Mouse (Mus musculus) testis, adult 2 months (tissue): ENCODE data around the gene Rasa2. TPM values are rescaled to one million over a fixed set of nuclear protein-coding genes. Genes with fewer than 3 reads are reported as not detected.

ENCODE experiments used
- H3K27ac ChIP-seq: fragments of 200-500 bp; 2 replicates; pipeline ENCODE4 v1.5.1; 2012; ENCODE audit warnings: low read depth, low read length; ENCODE audit not compliant: control insufficient read depth, insufficient read depth
- H3K27me3 ChIP-seq: fragments of 200-500 bp; 2 replicates; pipeline ENCODE4 v1.6.1; 2012; ENCODE audit warnings: mild to moderate bottlenecking, low read length, moderate library complexity; ENCODE audit not compliant: control insufficient read depth, insufficient read depth
- H3K36me3 ChIP-seq: fragments of 200-500 bp; 2 replicates; pipeline ENCODE4 v1.6.1; 2012; ENCODE audit warnings: mild to moderate bottlenecking, low read length; ENCODE audit not compliant: control insufficient read depth, insufficient read depth
- H3K4me1 ChIP-seq: fragments of 200-500 bp; 2 replicates; pipeline ENCODE4 v1.6.1; 2012; ENCODE audit warnings: low read length; ENCODE audit not compliant: control insufficient read depth, insufficient read depth
- H3K4me3 ChIP-seq: fragments of 200-500 bp; 2 replicates; pipeline ENCODE4 v1.5.1; 2012; ENCODE audit warnings: low read depth, mild to moderate bottlenecking, low read length, moderate library complexity, mixed read lengths; ENCODE audit not compliant: control insufficient read depth
- CTCF ChIP-seq: fragments of 200-500 bp; IDR thresholded peaks from 2 replicates; pipeline ENCODE4 v1.5.1; 2012; ENCODE audit warnings: low read depth, mild to moderate bottlenecking, inconsistent platforms, low read length, moderate library complexity; ENCODE audit not compliant: control insufficient read depth, insufficient read depth, insufficient replicate concordance
- POLR2A ChIP-seq: fragments of 200-500 bp; IDR thresholded peaks from 2 replicates; pipeline ENCODE4 v1.6.1; 2012; ENCODE audit warnings: low read depth, mild to moderate bottlenecking, inconsistent platforms, low read length, moderate library complexity; ENCODE audit not compliant: control insufficient read depth
- polyA plus RNA-seq: library from polyadenylated mRNA; depleted of rRNA; stranded (reverse); fragments of >200 nt; gene quantifications from 2 replicates; pipeline ENCODE4 v1.2.3, GENCODE M21; 2012

Gene Rasa2
- polyA plus RNA-seq, 1 experiment: 1.8 TPM

DNA sequence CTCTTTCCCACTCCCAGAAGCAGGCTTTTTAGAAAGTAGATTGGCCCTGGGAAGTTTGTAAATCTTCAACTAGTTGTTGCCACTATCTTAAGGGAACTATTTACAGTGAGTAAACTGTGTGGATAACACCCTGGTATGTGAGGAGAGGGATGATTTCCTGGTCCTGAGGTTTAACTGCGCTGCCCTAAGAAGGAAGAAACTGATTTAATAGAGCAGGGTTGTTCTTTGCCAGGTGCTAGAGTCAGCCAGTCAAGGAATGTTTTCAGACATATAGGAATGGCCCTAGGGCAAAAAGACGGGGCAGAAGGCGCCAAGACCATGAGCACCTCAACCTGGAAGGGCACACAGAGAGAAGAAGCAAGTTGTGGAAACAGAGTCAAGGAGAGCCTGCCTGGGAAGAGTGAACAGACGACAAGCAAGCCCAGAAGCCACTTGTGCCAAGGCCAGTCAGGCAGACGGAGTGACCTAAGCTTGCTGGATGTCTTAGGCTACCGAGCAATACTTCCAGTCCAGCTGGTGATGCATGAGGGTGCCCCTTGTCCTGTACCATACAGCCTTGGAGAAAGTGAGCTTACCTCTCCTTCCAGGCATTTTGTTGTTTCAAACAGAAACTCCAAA, 765 bp upstream of the Rasa2 start:
- Histone ChIP-seq H3K27ac (no peak overlapping the region), H3K36me3 (no peaks in the 10 kb centered on the region), H3K27me3 (no peaks in the 10 kb centered on the region), H3K4me1 (peaks cover 2% of the 10 kb centered on the region), H3K4me3 (no peak overlapping the region)
- TF ChIP-seq CTCF (no peak), POLR2A (no peak)

DNA sequence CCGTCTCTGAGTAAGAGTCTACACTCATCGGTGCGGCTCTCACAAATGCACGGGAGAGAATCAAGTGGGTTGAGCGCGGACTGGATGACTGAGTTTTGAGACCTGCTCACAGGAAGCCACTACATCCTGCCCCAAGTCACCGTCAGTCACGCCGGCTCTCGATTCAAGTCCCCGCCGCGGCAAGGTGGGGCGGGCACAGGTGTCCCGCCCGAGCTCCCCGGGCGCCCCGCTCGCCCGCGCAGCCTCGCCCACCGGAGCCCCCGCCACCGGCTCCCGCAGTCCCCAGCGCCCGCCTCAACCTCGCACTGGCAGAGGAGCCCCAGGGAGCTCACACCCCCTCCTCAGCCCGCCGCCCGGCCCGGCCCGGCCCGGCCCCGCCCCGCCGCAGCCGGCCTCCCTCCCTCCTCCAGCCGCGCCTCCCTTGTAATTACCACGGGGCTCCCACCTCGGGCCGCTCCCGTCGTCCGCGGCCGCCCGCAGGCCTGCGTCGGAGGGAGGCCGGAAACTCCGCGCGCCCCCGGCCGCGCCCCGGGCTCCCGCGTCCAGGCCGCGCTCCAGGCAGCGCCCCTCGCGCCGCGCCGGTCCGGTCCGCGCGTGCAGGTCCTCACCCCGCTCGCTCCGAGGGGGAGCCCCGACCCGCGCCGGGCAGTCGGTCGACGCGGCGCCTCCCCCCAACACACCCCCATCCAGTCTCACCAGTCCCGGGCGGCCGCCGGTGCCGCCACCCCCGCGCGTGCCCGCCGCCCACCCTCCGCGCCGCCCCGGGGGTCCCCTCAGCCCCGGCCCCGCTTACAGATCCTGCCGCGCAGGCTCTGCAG, 637 bp downstream of the Rasa2 start:
- Histone ChIP-seq H3K27me3 (no peaks in the 10 kb centered on the region), H3K27ac (peak overlapping the region; percentile 40), H3K4me3 (peak overlapping the region; percentile 84), H3K36me3 (no peaks in the 10 kb centered on the region), H3K4me1 (peaks cover 2% of the 10 kb centered on the region)
- TF ChIP-seq POLR2A (no peak), CTCF (no peak)

GRCm38 (mm10) chr9:96629151-96629550, 2.3 kb downstream of the Rasa2 start:
- no peak overlapping the region for H3K4me3 ChIP-seq
- TF ChIP-seq CTCF (no peak), POLR2A (no peak)
- H3K4me1 ChIP-seq: peaks cover 2% of the 10 kb centered on the region
- H3K36me3 ChIP-seq: no peaks in the 10 kb centered on the region
- no peak overlapping the region for H3K27ac ChIP-seq
- no peaks in the 10 kb centered on the region for H3K27me3 ChIP-seq

GRCm38 (mm10) chr9:96627557-96628085, 3.8 kb downstream of the Rasa2 start:
- no peak for TF ChIP-seq POLR2A
- no peak for TF ChIP-seq CTCF
- Histone ChIP-seq H3K4me3 (no peak overlapping the region), H3K27me3 (no peaks in the 10 kb centered on the region), H3K36me3 (no peaks in the 10 kb centered on the region), H3K27ac (no peak overlapping the region), H3K4me1 (peaks cover 2% of the 10 kb centered on the region)

GRCm38 (mm10) chr9:96627042-96627441, 4.4 kb downstream of the Rasa2 start:
- Histone ChIP-seq H3K36me3 (no peaks in the 10 kb centered on the region), H3K27ac (no peak overlapping the region), H3K4me3 (no peak overlapping the region), H3K4me1 (peaks cover 2% of the 10 kb centered on the region), H3K27me3 (no peaks in the 10 kb centered on the region)
- TF ChIP-seq CTCF (no peak), POLR2A (no peak)

DNA sequence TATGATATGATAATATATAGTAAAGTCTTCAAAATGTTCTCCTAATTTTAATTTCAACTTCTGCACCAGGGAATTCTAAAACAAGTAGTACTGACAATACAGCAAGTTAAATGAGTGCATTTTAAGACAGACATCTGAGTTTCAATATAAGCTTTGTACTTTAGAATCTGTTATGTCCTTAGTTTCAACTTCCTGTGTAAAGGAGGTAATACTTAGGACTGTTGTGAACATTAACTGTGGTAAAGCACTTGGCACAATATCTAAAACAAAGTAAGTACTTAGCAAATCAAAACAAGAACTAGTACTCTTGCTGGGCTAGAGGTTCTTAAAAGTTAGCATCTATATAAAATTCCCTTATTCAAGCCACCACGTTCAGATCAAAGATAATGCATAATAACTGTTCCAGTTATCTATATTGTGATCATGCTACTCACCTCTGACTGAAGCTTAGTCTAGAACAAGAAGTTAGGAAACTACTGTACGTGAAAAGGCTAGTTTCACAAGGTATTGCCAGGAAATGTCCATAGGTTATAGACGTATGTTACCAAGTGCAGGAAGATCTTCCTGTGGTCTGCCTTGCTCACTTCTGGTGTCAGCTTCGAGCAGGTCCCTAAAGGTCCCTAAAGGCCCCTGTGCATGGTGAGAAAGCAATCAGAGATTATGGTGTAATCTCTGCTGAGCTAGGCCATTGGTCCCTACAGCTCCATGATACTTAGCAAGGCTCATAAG, 12.8 kb downstream of the Rasa2 start:
- Histone ChIP-seq H3K27ac (no peak overlapping the region), H3K4me3 (no peak overlapping the region), H3K4me1 (no peaks in the 10 kb centered on the region), H3K36me3 (no peaks in the 10 kb centered on the region), H3K27me3 (no peaks in the 10 kb centered on the region)
- TF ChIP-seq CTCF: no peak

DNA sequence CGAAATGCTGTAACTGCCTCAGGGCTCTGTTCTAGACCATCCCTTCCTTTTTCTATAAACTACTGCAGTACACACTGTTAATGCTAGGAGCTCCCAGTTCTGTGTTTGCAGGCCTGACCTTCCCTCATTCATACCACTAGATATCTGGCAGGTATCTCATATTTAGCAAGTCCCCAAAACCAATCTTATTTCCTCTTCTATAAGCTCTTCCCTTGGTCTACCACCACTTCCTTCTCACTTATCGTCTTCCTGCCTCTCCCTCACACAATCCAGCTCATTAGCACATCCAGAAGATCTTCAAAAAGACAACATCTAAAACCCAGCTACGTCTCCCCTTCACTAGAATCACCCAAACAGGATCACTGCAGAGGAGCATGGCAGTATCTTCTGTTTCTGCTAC, 19.1 kb downstream of the Rasa2 start:
- H3K27ac ChIP-seq: no peak overlapping the region
- H3K4me3 ChIP-seq: no peak overlapping the region
- TF ChIP-seq POLR2A (no peak), CTCF (no peak)

More for the DNA sequence above, 19.1 kb downstream of the Rasa2 start:
- no peaks in the 10 kb centered on the region for H3K4me1 ChIP-seq
- H3K36me3 ChIP-seq: no peaks in the 10 kb centered on the region
- H3K27me3 ChIP-seq: no peaks in the 10 kb centered on the region
